Mouse (Mus musculus) myocyte (in vitro differentiated cells): ENCODE data around the gene Runx2.

Source experiments
- CEBPB ChIP-seq: IDR thresholded peaks from 2 replicates; pipeline ENCODE4 v1.6.1; 2011; ENCODE audit warnings: mild to moderate bottlenecking, moderate library complexity; ENCODE audit not compliant: poor library complexity, insufficient read depth, severe bottlenecking
- E2F4 ChIP-seq: IDR thresholded peaks from one replicate; pipeline ENCODE4 v1.6.1; 2011; ENCODE audit warnings: mild to moderate bottlenecking, control low read depth, moderate library complexity; ENCODE audit not compliant: insufficient read depth
- MAX ChIP-seq: IDR thresholded peaks from one replicate; pipeline ENCODE4 v1.6.1; 2011; ENCODE audit warnings: low read depth, mild to moderate bottlenecking, control low read depth
- MYOD1 ChIP-seq, 3 experiments: IDR thresholded peaks; one replicate each; pipeline ENCODE4 v1.6.1; 2011; ENCODE audit warnings: control low read depth in 2 of 3, low read depth in 2 of 3, mild to moderate bottlenecking in 2 of 3, moderate library complexity in 1 of 3; ENCODE audit not compliant: insufficient read length in 2 of 3, control insufficient read depth in 1 of 3
- POLR2A ChIP-seq: IDR thresholded peaks from one replicate; pipeline ENCODE4 v1.6.1; 2011; ENCODE audit warnings: low read depth, mild to moderate bottlenecking, control low read depth, moderate library complexity; ENCODE audit not compliant: insufficient read length
- POLR2AphosphoS2 ChIP-seq: IDR thresholded peaks from one replicate; pipeline ENCODE4 v1.6.1; 2011; ENCODE audit warnings: low read depth, control low read depth; ENCODE audit not compliant: insufficient read length
- TCF12 ChIP-seq: IDR thresholded peaks from one replicate; pipeline ENCODE4 v1.6.1; 2011; ENCODE audit warnings: mild to moderate bottlenecking, control low read depth; ENCODE audit not compliant: poor library complexity, insufficient read depth, severe bottlenecking
- TCF3 ChIP-seq: IDR thresholded peaks from one replicate; pipeline ENCODE4 v1.6.1; 2011; ENCODE audit warnings: low read depth, control low read depth; ENCODE audit not compliant: insufficient read length
- USF1 ChIP-seq: IDR thresholded peaks from one replicate; pipeline ENCODE4 v1.6.1; 2011; ENCODE audit warnings: low read depth, mild to moderate bottlenecking, control low read depth, moderate library complexity

- TF ChIP-seq POLR2A (no peak), CEBPB (no peak), MAX (no peak), E2F4 (no peak), POLR2AphosphoS2 (no peak), TCF12 (no peak), USF1 (no peak), MYOD1 (IDR thresholded peaks at IDR 0.05; ENCODE audit: control insufficient read depth in 1 of 3, insufficient read length in 2 of 3, low read depth in 2 of 3) (no peak), TCF3 (no peak)
These were observed 182.3 kb downstream of the Runx2 start for GRCm38 (mm10) chr17:44632292-44632691.
